26 mouse cellular contexts compared by ENCODE assay signal in genomic region chr2:125785021-125785420, GRCm38 (mm10). TPM values are rescaled to one million over a fixed set of nuclear protein-coding genes. Genes with fewer than 3 reads are reported as not detected.
DNase-seq lines count a peak whose midpoint lies in the region; ATAC-seq and TF ChIP-seq lines count a peak whose summit lies in the region.
"Had no signal": no experiment of that assay in that cellular context is flagged by ENCODE, and none has a peak within 500 bp of the region (broad histone marks: within the 10 kb centered on the region; RNA-seq: fewer than 3 reads in every experiment).

No protein-coding gene starts in this region.

- no peak for DNase-seq in kidney, postnatal 4 days
- no peak for DNase-seq in layer of hippocampus, adult 2 months (ENCODE audit: low spot score in 2 of 2)
- DNase-seq in layer of hippocampus, adult 18-20 months (ENCODE audit: low spot score in 2 of 2), result no peak
- no peak for DNase-seq in frontal cortex, adult 2 months (ENCODE audit: extremely low spot score in 1 of 2, low spot score in 1 of 2)
- DNase-seq: adrenal gland, adult 2 months; adrenal gland, postnatal 14 days; B cell, adult 2 months; cerebellum, adult 11 months; cerebellum, adult 2 months; cerebellum, adult 9-11 months; cerebellum, postnatal 25 days; gastrocnemius, postnatal 10 days; gastrocnemius, postnatal 36 days; heart, postnatal 10 days; heart, postnatal 36 days had no signal

- WGBS in intestine, postnatal 0 days, result 64% methylated on average over 4 of the region's 4 CpGs
- WGBS in intestine, embryonic 16.5 days, result 56% methylated on average over 4 of the region's 4 CpGs
- WGBS in kidney, embryonic 15.5 days, result 54% methylated on average over 4 of the region's 4 CpGs

- peak overlapping the region; percentile 58 for H3K27ac ChIP-seq in intestine, postnatal 0 days (ENCODE audit: low read depth, low read length)
- H3K27ac ChIP-seq in intestine, embryonic 16.5 days (ENCODE audit: low read length), result no peak overlapping the region
- H3K27ac ChIP-seq in kidney, embryonic 15.5 days, result peak overlapping the region; percentile 54; the same call in 1 of the 2 replicates
- no peak overlapping the region for H3K27ac ChIP-seq in layer of hippocampus, adult 2 months
- H3K27ac ChIP-seq: embryonic facial prominence, embryonic 12.5 days; embryonic facial prominence, embryonic 15.5 days; heart, embryonic 15.5 days; hindbrain, embryonic 10.5 days; hindbrain, embryonic 13.5 days had no signal

- TF ChIP-seq CTCF in intestine, postnatal 0 days (IDR thresholded peaks at IDR 0.05; ENCODE audit: low read depth), result no peak
- peak; percentile 13; the same call in 1 of the 2 replicates for TF ChIP-seq CTCF in layer of hippocampus, adult 2 months (conservative IDR thresholded peaks at IDR 0.05)

- no peak overlapping the region for H3K9ac ChIP-seq in intestine, postnatal 0 days (ENCODE audit: low read depth, low read length)
- H3K9ac ChIP-seq in intestine, embryonic 16.5 days (ENCODE audit: low read depth, low read length), result no peak overlapping the region
- H3K9ac ChIP-seq in kidney, embryonic 15.5 days, result no peak overlapping the region
- H3K9ac ChIP-seq: embryonic facial prominence, embryonic 12.5 days; embryonic facial prominence, embryonic 15.5 days; heart, embryonic 12.5 days; heart, embryonic 15.5 days; hindbrain, embryonic 13.5 days had no signal

- H3K4me3 ChIP-seq in intestine, postnatal 0 days (ENCODE audit: low read depth, low read length), result no peak overlapping the region
- H3K4me3 ChIP-seq in intestine, embryonic 16.5 days (ENCODE audit: low read length), result no peak overlapping the region
- no peak overlapping the region for H3K4me3 ChIP-seq in kidney, embryonic 15.5 days (replicated peaks)
- no peak overlapping the region for H3K4me3 ChIP-seq in layer of hippocampus, adult 2 months
- H3K4me3 ChIP-seq: embryonic facial prominence, embryonic 12.5 days; embryonic facial prominence, embryonic 15.5 days; heart, embryonic 12.5 days; heart, embryonic 15.5 days; hindbrain, embryonic 10.5 days; hindbrain, embryonic 13.5 days had no signal

- no peaks in the 10 kb centered on the region for H3K36me3 ChIP-seq in intestine, postnatal 0 days (ENCODE audit: control insufficient read depth, insufficient read depth)
- no peaks in the 10 kb centered on the region for H3K36me3 ChIP-seq in intestine, embryonic 16.5 days (ENCODE audit: control insufficient read depth, insufficient read depth, low read length)
- no peaks in the 10 kb centered on the region for H3K36me3 ChIP-seq in kidney, embryonic 15.5 days
- H3K36me3 ChIP-seq: embryonic facial prominence, embryonic 12.5 days; embryonic facial prominence, embryonic 15.5 days; heart, embryonic 12.5 days; heart, embryonic 15.5 days; hindbrain, embryonic 10.5 days; hindbrain, embryonic 13.5 days had no signal

- no peak for ATAC-seq in intestine, postnatal 0 days
- ATAC-seq in intestine, embryonic 16.5 days, result no peak
- ATAC-seq in kidney, embryonic 15.5 days (replicated peaks; ENCODE audit: low FRiP score), result no peak
- ATAC-seq: forebrain, embryonic 14.5 days; hindbrain, embryonic 16.5 days had no signal

- H3K4me1 ChIP-seq in intestine, postnatal 0 days (replicated peaks; ENCODE audit: control insufficient read depth, insufficient read depth, low read length), result no peaks in the 10 kb centered on the region
- H3K4me1 ChIP-seq in intestine, embryonic 16.5 days (ENCODE audit: control insufficient read depth, insufficient read depth, low read length), result peaks cover 10% of the 10 kb centered on the region
- H3K4me1 ChIP-seq in kidney, embryonic 15.5 days, result peaks cover 35% of the 10 kb centered on the region

- no peaks in the 10 kb centered on the region for H3K9me3 ChIP-seq in intestine, postnatal 0 days (ENCODE audit: control insufficient read depth)
- H3K9me3 ChIP-seq in intestine, embryonic 16.5 days (ENCODE audit: control insufficient read depth, low read length), result no peaks in the 10 kb centered on the region
- no peaks in the 10 kb centered on the region for H3K9me3 ChIP-seq in kidney, embryonic 15.5 days (replicated peaks)
- H3K9me3 ChIP-seq: embryonic facial prominence, embryonic 12.5 days; embryonic facial prominence, embryonic 15.5 days; heart, embryonic 12.5 days; heart, embryonic 15.5 days; hindbrain, embryonic 10.5 days; hindbrain, embryonic 13.5 days had no signal

- no peaks in the 10 kb centered on the region for H3K27me3 ChIP-seq in intestine, postnatal 0 days (replicated peaks; ENCODE audit: control insufficient read depth, insufficient read depth, low read length)
- no peaks in the 10 kb centered on the region for H3K27me3 ChIP-seq in intestine, embryonic 16.5 days (replicated peaks; ENCODE audit: control insufficient read depth, insufficient read depth, low read length)
- no peaks in the 10 kb centered on the region for H3K27me3 ChIP-seq in kidney, embryonic 15.5 days
- H3K27me3 ChIP-seq: embryonic facial prominence, embryonic 12.5 days; embryonic facial prominence, embryonic 15.5 days; heart, embryonic 12.5 days; heart, embryonic 15.5 days had no signal

- H3K4me2 ChIP-seq in intestine, postnatal 0 days (replicated peaks; ENCODE audit: low read depth), result no peak overlapping the region
- no peak overlapping the region for H3K4me2 ChIP-seq in intestine, embryonic 16.5 days (ENCODE audit: low read depth, low read length)
- no peak overlapping the region for H3K4me2 ChIP-seq in kidney, embryonic 15.5 days
- H3K4me2 ChIP-seq: embryonic facial prominence, embryonic 12.5 days; embryonic facial prominence, embryonic 15.5 days; heart, embryonic 12.5 days; heart, embryonic 15.5 days; hindbrain, embryonic 13.5 days had no signal

RNA-seq across cellular contexts. Expression of gene Secisbp2l, which starts 2.4 kb away (rescaled TPM):
- polyA plus RNA-seq in intestine, postnatal 0 days (2015; fragmentation: Nextera tagmentation; extraction: Ambion mirVana), result 14.4 and 16.7 TPM in 2 replicates
- polyA plus RNA-seq in intestine, embryonic 16.5 days (2015; fragmentation: Nextera tagmentation; extraction: Ambion mirVana), result 11.9 and 12.0 TPM in 2 replicates
- 19.0 and 19.6 TPM in 2 replicates for polyA plus RNA-seq in kidney, embryonic 15.5 days (2015; fragmentation: Nextera tagmentation; extraction: Ambion mirVana)
- 10 to 100 TPM; 94.4 to 97.7 TPM for total RNA-seq in layer of hippocampus, adult 2 months (2021)
- total RNA-seq in layer of hippocampus, adult 18-20 months (2021), result 10 to 100 TPM; 88.7 to 98.0 TPM
- polyA plus RNA-seq in frontal cortex, adult 2 months (2012; rRNA removed), result 34.3 and 36.8 TPM in 2 replicates

Comparison
In these comparisons a context has a peak if more than half of its experiments do, and no peak if none do; other contexts are left out.
1. H3K27ac ChIP-seq: peak in intestine, postnatal 0 days (single experiment) and kidney, embryonic 15.5 days (single experiment); none in intestine, embryonic 16.5 days (single experiment) and layer of hippocampus, adult 2 months (single experiment).